Mouse (Mus musculus) CH12.LX (cell line): ENCODE results near the gene Gm20388. TPM values are rescaled to one million over a fixed set of nuclear protein-coding genes. Genes with fewer than 3 reads are reported as not detected.

Experiments
- DNase-seq: peaks from one replicate; pipeline ENCODE4 v3.0.0-alpha.2; 2013; ENCODE audit errors: extremely low read depth
- H3K27ac ChIP-seq: 2 replicates; pipeline ENCODE4 v1.5.1; 2012; ENCODE audit warnings: low read depth, mild to moderate bottlenecking, control low read depth, moderate library complexity; ENCODE audit not compliant: insufficient read depth
- H3K27me3 ChIP-seq: replicated peaks from 2 replicates; pipeline ENCODE3; 2012; ENCODE audit warnings: inconsistent platforms
- H3K36me3 ChIP-seq, 2 experiments: replicated peaks in 1 of 2; 2 replicates each; pipeline versions ENCODE3 to v1.6.1; 2012; ENCODE audit warnings: inconsistent platforms in 1 of 2, low read length in 1 of 2, mild to moderate bottlenecking in 1 of 2, mixed read lengths in 1 of 2, moderate library complexity in 1 of 2; ENCODE audit not compliant: control insufficient read depth in 1 of 2, insufficient read depth in 1 of 2
- H3K4me1 ChIP-seq, 2 experiments: 2 replicates each; pipeline ENCODE4 v1.6.1; 2012; ENCODE audit warnings: inconsistent platforms in 1 of 2, moderate library complexity in 1 of 2; ENCODE audit not compliant: insufficient read depth in 2 of 2, control insufficient read depth in 1 of 2
- H3K4me2 ChIP-seq: 2 replicates; pipeline ENCODE4 v1.6.1; 2012; ENCODE audit warnings: low read depth, mild to moderate bottlenecking, control low read depth; ENCODE audit not compliant: poor library complexity, insufficient read depth, severe bottlenecking
- H3K4me3 ChIP-seq, 3 experiments: fragments of 150-350 bp in 1 of 3; sonication (generic) in 1 of 3; replicated peaks in 1 of 3; 2 replicates each; pipeline versions ENCODE3 to v1.5.1; 2011 to 2012; ENCODE audit warnings: low read depth in 2 of 3, low read length in 2 of 3, mild to moderate bottlenecking in 2 of 3, moderate library complexity in 2 of 3, control low read depth in 1 of 3, improper control_type of control experiment in 1 of 3, inconsistent platforms in 1 of 3, mixed read lengths in 1 of 3; ENCODE audit not compliant: poor library complexity in 1 of 3
- H3K79me2 ChIP-seq: replicated peaks from 2 replicates; pipeline ENCODE4 v1.6.1; 2012; ENCODE audit warnings: mild to moderate bottlenecking, moderate library complexity; ENCODE audit not compliant: control insufficient read depth, poor library complexity, insufficient read depth, severe bottlenecking; ENCODE audit errors: extremely low read depth
- H3K9ac ChIP-seq: 2 replicates; pipeline ENCODE4 v1.6.1; 2012; ENCODE audit warnings: low read depth, mild to moderate bottlenecking, control low read depth, moderate library complexity; ENCODE audit not compliant: insufficient read depth
- H3K9me3 ChIP-seq: replicated peaks from 2 replicates; pipeline ENCODE3; 2012; ENCODE audit warnings: low read length, inconsistent platforms, mixed read lengths
- BHLHE40 ChIP-seq: IDR thresholded peaks from 2 replicates; pipeline ENCODE4 v1.6.1; 2011; ENCODE audit warnings: mild to moderate bottlenecking, low read depth, low read length, improper control_type of control experiment
- ELF1 ChIP-seq: IDR thresholded peaks from 2 replicates; pipeline ENCODE4 v1.6.1; 2014; ENCODE audit warnings: low read depth, mild to moderate bottlenecking, inconsistent platforms, low read length, improper control_type of control experiment
- EP300 ChIP-seq: IDR thresholded peaks from 2 replicates; pipeline ENCODE4 v1.6.1; 2011; ENCODE audit warnings: low read length, improper control_type of control experiment
- ETS1 ChIP-seq: conservative IDR thresholded peaks from 2 replicates; pipeline ENCODE4 v1.6.1; 2012; ENCODE audit warnings: low read depth, mild to moderate bottlenecking, inconsistent platforms, low read length, improper control_type of control experiment, moderate library complexity
- HCFC1 ChIP-seq: IDR thresholded peaks from 2 replicates; pipeline ENCODE4 v1.6.1; 2012; ENCODE audit warnings: low read depth, mild to moderate bottlenecking, inconsistent platforms, low read length, improper control_type of control experiment
- IRF4 ChIP-seq: IDR thresholded peaks from 2 replicates; pipeline ENCODE4 v1.6.1; 2014; ENCODE audit warnings: low read depth, mild to moderate bottlenecking, inconsistent platforms, low read length, improper control_type of control experiment
- JUND ChIP-seq: conservative IDR thresholded peaks from 2 replicates; pipeline ENCODE4 v1.6.1; 2011; ENCODE audit warnings: low read depth, low read length, improper control_type of control experiment
- MAFK ChIP-seq: IDR thresholded peaks from 2 replicates; pipeline ENCODE4 v1.6.1; 2011; ENCODE audit warnings: low read length, improper control_type of control experiment; ENCODE audit not compliant: insufficient replicate concordance
- MAX ChIP-seq: IDR thresholded peaks from 2 replicates; pipeline ENCODE4 v1.6.1; 2011; ENCODE audit warnings: low read length, improper control_type of control experiment
- MYC ChIP-seq: IDR thresholded peaks from 2 replicates; pipeline ENCODE4 v1.6.1; 2011; ENCODE audit warnings: low read depth, mild to moderate bottlenecking, improper control_type of control experiment, low read length
- NRF1 ChIP-seq: IDR thresholded peaks from 2 replicates; pipeline ENCODE4 v1.6.1; 2014; ENCODE audit warnings: low read depth, mild to moderate bottlenecking, inconsistent platforms, low read length, improper control_type of control experiment, moderate library complexity
- SIN3A ChIP-seq: IDR thresholded peaks from 2 replicates; pipeline ENCODE4 v1.6.1; 2012; ENCODE audit warnings: low read length, improper control_type of control experiment, inconsistent platforms
- SMC3 ChIP-seq: IDR thresholded peaks from 2 replicates; pipeline ENCODE4 v1.6.1; 2011; ENCODE audit warnings: low read depth, low read length, improper control_type of control experiment
- TBP ChIP-seq: conservative IDR thresholded peaks from 2 replicates; pipeline ENCODE4 v1.6.1; 2011; ENCODE audit warnings: low read depth, low read length, improper control_type of control experiment
- UBTF ChIP-seq: IDR thresholded peaks from 2 replicates; pipeline ENCODE4 v1.6.1; 2012; ENCODE audit warnings: low read depth, mild to moderate bottlenecking, inconsistent platforms, low read length, improper control_type of control experiment, moderate library complexity
- ZC3H11A ChIP-seq: IDR thresholded peaks from 2 replicates; pipeline ENCODE4 v1.6.1; 2012; ENCODE audit warnings: low read depth, mild to moderate bottlenecking, inconsistent platforms, low read length, improper control_type of control experiment
- ZKSCAN1 ChIP-seq: IDR thresholded peaks from 2 replicates; pipeline ENCODE4 v1.6.1; 2012; ENCODE audit warnings: low read depth, inconsistent platforms, low read length, improper control_type of control experiment, borderline replicate concordance
- ZNF384 ChIP-seq: IDR thresholded peaks from 2 replicates; pipeline ENCODE4 v1.6.1; 2012; ENCODE audit warnings: low read depth, low read length, improper control_type of control experiment, inconsistent platforms
- dilution Hi-C: fragments of 300-500 bp; cut with MboI; formaldehyde crosslinking; loops from 2 replicates; pipeline ENCODE4 v1.14.3; 2020; ENCODE audit warnings: low sequenced_read_pairs; ENCODE audit not compliant: extremely low pct_unique_long_range_greater_than_20kb, extremely low pct_ligation_motif_present
- in situ Hi-C: fragments of 300-500 bp; cut with MboI; formaldehyde crosslinking; loops from 3 replicates; pipeline ENCODE4 v1.14.3; 2019; ENCODE audit warnings: low sequenced_read_pairs, low pct_ligation_motif_present, low pct_unique_long_range_greater_than_20kb, mixed read lengths
- polyA plus RNA-seq: library from polyadenylated mRNA; unstranded; fragments of >175 nt; gene quantifications from 2 replicates; pipeline ENCODE4 v1.2.1, GENCODE M21; 2012; ENCODE audit warnings: low read depth; ENCODE audit not compliant: insufficient read length
- total RNA-seq, 2 experiments: library from RNA; depleted of rRNA; stranded (reverse); fragments of 300-350 nt in 1 of 2; fragments of >200 nt in 1 of 2; gene quantifications; 2 replicates each; pipeline ENCODE4 v1.2.3; 2012 to 2014

Gm20388 gene
- total and polyA plus RNA-seq, 3 experiments, result 14.8 to 26.3 (median 22.2) TPM

GRCm38 (mm10) chr8:120243222-120243621 is 332.6 kb downstream of the Gm20388 start:
- H3K27ac ChIP-seq, result no peak overlapping the region
- in situ Hi-C loops, result no loop called here
- DNase-seq, result no peak

GRCm38 (mm10) chr8:120243916-120244451 is 333.3 kb downstream of the Gm20388 start:
- Histone ChIP-seq H3K27me3 (no peaks in the 10 kb centered on the region), H3K4me3 (no peak overlapping the region), H3K9ac (no peak overlapping the region), H3K4me1 (no peaks in the 10 kb centered on the region; a peak in 1 of 4 replicates), H3K36me3 (peaks cover 0 to 18% of the 10 kb centered on the region in 2 experiments), H3K27ac (no peak overlapping the region), H3K9me3 (peaks cover 10% of the 10 kb centered on the region), H3K79me2 (no peaks in the 10 kb centered on the region), H3K4me2 (no peak overlapping the region)
- DNase-seq, result no peak
- dilution Hi-C loops (no loop called here), in situ Hi-C loops (no loop called here)
- TF ChIP-seq ZKSCAN1, result no peak

More at GRCm38 (mm10) chr8:120243222-120243621, 332.6 kb downstream of the Gm20388 start:
- no peaks in the 10 kb centered on the region for H3K79me2 ChIP-seq
- TF ChIP-seq TBP, result no peak
- TF ChIP-seq UBTF, result no peak
- no peak for TF ChIP-seq SMC3
- TF ChIP-seq HCFC1, result no peak
- no peak for TF ChIP-seq NRF1
- TF ChIP-seq SIN3A, result no peak
- no peak for TF ChIP-seq MYC
- TF ChIP-seq EP300, result no peak
- TF ChIP-seq JUND, result no peak
- no peak for TF ChIP-seq ELF1
- TF ChIP-seq ZC3H11A, result no peak
- TF ChIP-seq MAFK, result no peak
- no peak for TF ChIP-seq BHLHE40
- TF ChIP-seq MAX, result no peak
- no peak for TF ChIP-seq IRF4
- no peak for TF ChIP-seq ETS1
- no peak for TF ChIP-seq ZNF384
- no peak overlapping the region for H3K4me3 ChIP-seq
- H3K36me3 ChIP-seq, result peaks cover 0 to 23% of the 10 kb centered on the region in 2 experiments
- dilution Hi-C loops, result no loop called here
- H3K4me2 ChIP-seq, result no peak overlapping the region
- peaks cover 16% of the 10 kb centered on the region for H3K9me3 ChIP-seq
- H3K27me3 ChIP-seq, result no peaks in the 10 kb centered on the region
- H3K9ac ChIP-seq, result no peak overlapping the region
- no peaks in the 10 kb centered on the region; a peak in 1 of 4 replicates for H3K4me1 ChIP-seq
